Comparison of ENCODE assay signal across 8 mouse cellular contexts in genomic region chr14:25769626-25770306, GRCm38 (mm10). TPM values are rescaled to one million over a fixed set of nuclear protein-coding genes. Genes with fewer than 3 reads are reported as not detected.
DNase-seq lines count a peak whose midpoint lies in the region; ATAC-seq and TF ChIP-seq lines count a peak whose summit lies in the region.

No protein-coding gene starts in this region.

- peak; percentile 52 for DNase-seq in adrenal gland, adult 2 months
- DNase-seq in adrenal gland, postnatal 25 days: no peak
- DNase-seq in lung, postnatal 0 days (ENCODE audit: low spot score): no peak
- DNase-seq in lung, adult 18-20 months: no peak
- no peak for DNase-seq in layer of hippocampus, adult 18-20 months (ENCODE audit: low spot score in 2 of 2)
- no peak for DNase-seq in gastrocnemius, postnatal 25 days

- 0 out of 2 replicates have a peak overlapping the region, but pooled peaks have one; percentile 32 for H3K27ac ChIP-seq in lung, postnatal 0 days (ENCODE audit: low read length)
- H3K27ac ChIP-seq in limb, embryonic 13.5 days: peak overlapping the region; percentile 93
- peak overlapping the region; percentile 84 for H3K27ac ChIP-seq in stomach, embryonic 14.5 days (ENCODE audit: low read length)

- H3K4me1 ChIP-seq in lung, postnatal 0 days (ENCODE audit: insufficient read depth, low read depth, low read length): peaks cover 12% of the 10 kb centered on the region; the same call in 1 of the 2 replicates
- H3K4me1 ChIP-seq in limb, embryonic 13.5 days: peaks cover 52% of the 10 kb centered on the region
- peaks cover 50% of the 10 kb centered on the region for H3K4me1 ChIP-seq in stomach, embryonic 14.5 days (ENCODE audit: control insufficient read depth, insufficient read depth, low read length)

- no peaks in the 10 kb centered on the region for H3K36me3 ChIP-seq in lung, postnatal 0 days (ENCODE audit: insufficient read depth, low read length)
- no peaks in the 10 kb centered on the region for H3K36me3 ChIP-seq in limb, embryonic 13.5 days
- no peaks in the 10 kb centered on the region for H3K36me3 ChIP-seq in stomach, embryonic 14.5 days (ENCODE audit: control insufficient read depth, insufficient read depth, low read length)

- no peak overlapping the region for H3K9ac ChIP-seq in lung, postnatal 0 days (replicated peaks; ENCODE audit: low read depth)
- no peak overlapping the region for H3K9ac ChIP-seq in limb, embryonic 13.5 days
- H3K9ac ChIP-seq in stomach, embryonic 14.5 days (replicated peaks; ENCODE audit: low read depth, low read length): no peak overlapping the region

- no peak for TF ChIP-seq EP300 in lung, postnatal 0 days (IDR thresholded peaks at IDR 0.05)

- H3K9me3 ChIP-seq in lung, postnatal 0 days (ENCODE audit: low read length): no peaks in the 10 kb centered on the region
- no peaks in the 10 kb centered on the region for H3K9me3 ChIP-seq in limb, embryonic 13.5 days
- no peaks in the 10 kb centered on the region for H3K9me3 ChIP-seq in stomach, embryonic 14.5 days (ENCODE audit: control insufficient read depth, low read depth, low read length)

- no peak for ATAC-seq in lung, postnatal 0 days
- ATAC-seq in limb, embryonic 13.5 days (ENCODE audit: low FRiP score, low read depth): peak; percentile 43; the same call in 1 of the 2 replicates
- ATAC-seq in stomach, embryonic 14.5 days (ENCODE audit: insufficient number of reproducible peaks, insufficient read depth, low FRiP score, low read depth): no peak

- H3K27me3 ChIP-seq in lung, postnatal 0 days (replicated peaks; ENCODE audit: insufficient read depth, low read length): no peaks in the 10 kb centered on the region
- no peaks in the 10 kb centered on the region for H3K27me3 ChIP-seq in limb, embryonic 13.5 days
- no peaks in the 10 kb centered on the region for H3K27me3 ChIP-seq in stomach, embryonic 14.5 days (ENCODE audit: control insufficient read depth, insufficient read depth, low read length)

- no peak for TF ChIP-seq CTCF in lung, postnatal 0 days (IDR thresholded peaks at IDR 0.05)

- no peak overlapping the region for H3K4me3 ChIP-seq in lung, postnatal 0 days (ENCODE audit: low read depth, low read length)
- H3K4me3 ChIP-seq in limb, embryonic 13.5 days: 0 out of 2 replicates have a peak overlapping the region, but pooled peaks have one; percentile 90
- no peak overlapping the region for H3K4me3 ChIP-seq in stomach, embryonic 14.5 days (ENCODE audit: low read depth, low read length)

- 42% methylated on average over 7 of the region's 8 CpGs for WGBS in lung, postnatal 0 days
- 4% methylated on average over 8 of the region's 8 CpGs for WGBS in limb, embryonic 13.5 days
- WGBS in stomach, embryonic 14.5 days: 28% methylated on average over 8 of the region's 8 CpGs

- no peak overlapping the region for H3K4me2 ChIP-seq in lung, postnatal 0 days (replicated peaks; ENCODE audit: low read depth, low read length)
- H3K4me2 ChIP-seq in limb, embryonic 13.5 days (replicated peaks): peak overlapping the region; percentile 91
- peak overlapping the region; percentile 94; the same call in 1 of the 2 replicates for H3K4me2 ChIP-seq in stomach, embryonic 14.5 days (replicated peaks; ENCODE audit: low read depth, low read length)

RNA-seq across cellular contexts. Expression of gene Zcchc24, which starts 0.9 kb away (rescaled TPM):
- total RNA-seq in adrenal gland, adult 2 months (2021): 10 to 100 TPM; 19.5 to 32.6 TPM
- polyA plus RNA-seq in adrenal gland, adult 2 months (2012; rRNA removed): 19.5 and 20.6 TPM in 2 replicates
- 16.2 and 18.4 TPM in 2 replicates for total RNA-seq in adrenal gland, postnatal 25 days (2021)
- polyA plus RNA-seq in lung, postnatal 0 days (2015; fragmentation: Nextera tagmentation; extraction: Ambion mirVana): 19.3 and 19.5 TPM in 2 replicates
- polyA plus RNA-seq in limb, embryonic 13.5 days (2015; fragmentation: Nextera tagmentation; extraction: Ambion mirVana): 34.7 and 37.6 TPM in 2 replicates
- polyA plus RNA-seq in stomach, embryonic 14.5 days (2014; fragmentation: Nextera tagmentation; extraction: Ambion mirVana): 29.5 and 32.4 TPM in 2 replicates
- 10 to 100 TPM; 61.8 to 65.7 TPM for total RNA-seq in layer of hippocampus, adult 18-20 months (2021)
- total RNA-seq in gastrocnemius, postnatal 25 days (2021): 10 to 100 TPM; 41.5 to 45.0 TPM

Comparison
In these comparisons a context has a peak if more than half of its experiments do, and no peak if none do; other contexts are left out.
1. H3K27ac ChIP-seq: peak in every context shown above with its lines; median percentile 93 in limb, embryonic 13.5 days; 84 in stomach, embryonic 14.5 days; 32 in lung, postnatal 0 days.